Mouse (Mus musculus) liver, embryonic 14.5 days (tissue): ENCODE data around the gene Flt3l.

Experiments
- CTCF ChIP-seq: IDR thresholded peaks from 2 replicates; pipeline ENCODE4 v1.5.1; 2016; ENCODE audit warnings: antibody characterized with exemption, low read depth, control low read depth
- EP300 ChIP-seq: IDR thresholded peaks from 2 replicates; pipeline ENCODE4 v1.6.1; 2016; ENCODE audit warnings: antibody characterized with exemption, low read depth

DNA sequence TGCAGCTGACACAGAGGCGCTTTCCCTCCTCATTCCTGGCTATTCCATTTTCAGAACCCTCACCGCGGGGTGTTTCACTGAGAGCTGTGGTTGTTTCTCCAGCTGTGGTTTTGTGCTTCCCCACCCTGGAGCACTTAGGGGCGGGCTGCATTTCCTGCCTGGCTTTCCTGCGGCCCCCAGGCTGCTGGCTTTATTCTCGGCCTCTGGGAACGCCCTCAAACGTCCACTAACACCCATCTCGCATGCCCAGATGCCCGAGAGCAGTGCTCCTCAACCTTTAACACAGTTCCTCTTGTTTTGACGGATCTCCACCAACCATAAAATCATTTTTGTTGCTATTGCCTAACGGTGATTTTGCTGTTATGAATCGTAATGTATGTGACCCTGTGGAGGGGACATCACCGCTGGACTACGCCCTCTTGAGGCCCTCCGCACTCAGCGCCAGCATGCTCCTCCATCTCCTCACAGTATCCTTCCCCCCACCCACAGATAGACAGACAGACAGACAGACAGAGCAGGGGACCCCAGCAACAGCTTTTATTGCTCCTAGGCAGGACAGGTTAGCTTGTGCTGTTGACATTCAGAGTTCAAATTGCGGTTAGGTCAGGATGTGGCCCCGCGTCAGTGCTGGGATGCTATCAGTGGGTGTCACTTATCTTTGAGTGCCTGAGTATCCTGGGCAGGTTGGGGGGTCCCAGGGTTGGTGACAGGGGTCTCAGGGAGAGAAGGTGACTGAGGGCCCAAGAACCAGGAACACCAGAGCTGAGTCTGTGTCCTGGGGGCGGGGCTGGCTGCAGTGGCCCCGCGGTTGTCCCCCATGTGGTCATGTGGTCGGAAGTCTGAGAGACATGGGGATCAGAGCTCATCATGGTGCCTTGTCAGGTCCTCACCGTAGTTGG lies 53.6 kb downstream of the Flt3l start:
- TF ChIP-seq CTCF = peak; percentile 46; the same call in 1 of the 2 replicates
- no peak for TF ChIP-seq EP300
